Mouse (Mus musculus) frontal cortex, postnatal 14 days (tissue): Measurements from ENCODE around the gene Ccdc141.
A peak's percentile ranks its signal among the peaks of the same experiment; 100 is the strongest.
"Not testable (repeated sequence)": the region's sequence is repeated elsewhere in the genome, so short reads cannot be mapped to it uniquely, and the experiment has no call there.

Experiments used
- DNase-seq, 2 experiments: peaks; one replicate each; pipeline ENCODE4 v3.0.0; 2022; ENCODE audit warnings: low spot score in 2 of 2

Gene Ccdc141

DNA sequence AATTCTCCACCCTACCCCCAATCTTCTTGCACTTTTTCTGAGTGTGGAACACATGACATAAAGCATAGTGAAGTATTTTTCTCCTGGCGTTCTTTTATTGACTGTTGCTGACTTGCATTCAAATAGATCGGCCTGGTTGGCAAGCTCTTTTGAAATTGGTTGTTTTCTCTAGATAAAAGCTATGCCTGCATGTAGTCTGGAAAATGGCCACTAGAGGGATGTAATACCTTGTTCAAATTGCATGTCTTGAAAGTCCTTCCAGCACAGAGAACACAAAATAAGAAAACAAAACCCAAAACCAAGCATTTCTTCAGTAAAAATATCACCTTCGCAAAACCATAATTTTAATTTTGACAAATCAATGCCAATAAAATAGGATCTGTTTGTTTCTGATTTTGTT is 108.6 kb downstream of the Ccdc141 start:
- DNase-seq: no peak

DNA sequence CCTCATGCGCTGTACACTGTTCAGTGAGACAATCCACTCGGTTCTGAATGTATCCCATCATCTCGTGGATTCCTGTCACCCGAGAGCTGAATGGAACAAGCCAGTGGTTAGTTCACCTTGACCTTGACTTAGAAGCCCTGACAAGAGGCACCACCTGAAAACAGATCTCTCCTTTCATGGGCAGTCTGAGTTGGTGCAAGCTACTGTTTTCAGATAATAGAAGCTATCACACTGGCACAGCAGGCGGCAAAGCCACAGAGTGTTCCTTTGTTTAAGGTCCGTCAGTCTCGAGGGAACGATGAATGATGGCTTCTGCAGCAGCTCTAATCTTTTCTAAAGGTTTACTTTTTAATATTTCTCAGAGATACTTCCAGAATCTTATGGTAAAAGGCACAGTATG is 110.8 kb downstream of the Ccdc141 start:
- no peak for DNase-seq

DNA sequence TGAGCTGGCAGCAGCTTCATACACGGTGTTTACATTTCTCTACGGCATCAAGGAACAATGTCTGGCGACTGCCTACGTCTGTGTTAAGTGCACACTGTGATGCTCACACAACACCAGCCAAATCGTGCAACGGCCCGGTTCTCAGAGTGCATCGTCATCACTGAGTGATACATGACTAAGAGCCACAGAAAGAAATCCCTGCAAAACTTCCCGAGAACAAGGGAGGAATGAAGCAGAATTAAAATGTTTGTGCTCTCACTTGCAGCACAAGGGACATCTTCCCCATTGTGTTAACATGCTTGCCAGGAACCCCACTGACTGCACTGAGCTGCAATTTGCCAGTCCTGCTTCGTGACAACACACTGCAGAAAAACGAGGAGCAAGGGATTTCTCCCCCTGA is 114.1 kb downstream of the Ccdc141 start:
- DNase-seq: peak in 1 of 2 experiments; percentile 10

DNA sequence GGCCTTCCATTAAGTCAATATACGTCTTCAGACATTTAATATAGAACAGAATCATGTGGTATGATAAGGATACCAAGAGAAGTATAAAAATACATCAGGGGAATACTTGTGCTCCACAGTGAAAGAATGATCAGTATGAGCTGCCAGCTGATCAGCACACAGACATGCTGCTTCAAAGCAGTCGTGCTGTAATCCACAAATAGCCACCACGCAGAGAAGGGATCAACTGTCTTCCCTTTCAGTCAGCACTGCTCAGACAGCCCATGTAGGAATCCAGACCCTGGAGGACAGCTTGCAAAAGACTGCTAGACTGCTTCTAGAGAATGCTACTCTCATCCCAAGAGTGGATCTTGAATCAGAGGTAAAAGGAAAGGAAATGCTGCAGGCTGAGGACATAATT is 127.5 kb downstream of the Ccdc141 start:
- no peak for DNase-seq

DNA sequence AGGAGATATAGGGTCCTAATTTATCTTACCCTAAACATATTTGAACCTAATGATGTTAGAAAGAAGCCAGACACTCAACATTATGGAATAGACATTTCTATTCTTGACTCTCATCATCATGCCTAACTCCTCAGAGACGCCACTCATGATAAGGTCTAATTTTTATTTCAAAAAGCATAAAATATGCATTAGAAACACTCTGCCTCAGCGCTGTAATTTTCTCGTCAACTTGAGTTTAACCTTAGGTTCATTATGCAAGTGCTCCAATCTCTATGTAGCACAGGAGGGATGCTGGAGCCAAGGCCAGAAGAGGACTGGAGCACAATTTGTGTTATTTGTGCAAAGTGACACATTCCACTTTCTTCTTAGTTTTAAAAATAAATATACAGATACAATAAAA is 130.8 kb downstream of the Ccdc141 start:
- no peak for DNase-seq

DNA sequence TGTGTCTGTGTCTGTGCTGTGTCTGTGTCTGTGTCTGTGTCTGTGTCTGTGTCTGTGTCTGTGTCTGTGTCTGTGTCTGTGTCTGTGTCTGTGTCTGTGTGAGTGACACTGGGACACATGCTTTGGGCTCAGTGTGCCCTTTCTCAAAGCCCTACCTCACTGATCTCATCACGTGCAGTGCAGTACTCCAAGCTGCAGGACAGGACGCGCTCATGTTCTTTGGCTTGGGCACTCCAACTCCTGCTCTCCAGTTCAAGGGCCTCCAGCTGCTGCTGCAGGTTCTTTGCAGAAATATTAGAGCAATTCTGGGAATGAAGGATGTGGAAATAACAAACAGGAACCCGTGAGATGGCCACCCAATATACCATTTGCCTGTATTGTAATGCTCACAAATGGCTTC is 131.2 kb downstream of the Ccdc141 start:
- DNase-seq: no peak

DNA sequence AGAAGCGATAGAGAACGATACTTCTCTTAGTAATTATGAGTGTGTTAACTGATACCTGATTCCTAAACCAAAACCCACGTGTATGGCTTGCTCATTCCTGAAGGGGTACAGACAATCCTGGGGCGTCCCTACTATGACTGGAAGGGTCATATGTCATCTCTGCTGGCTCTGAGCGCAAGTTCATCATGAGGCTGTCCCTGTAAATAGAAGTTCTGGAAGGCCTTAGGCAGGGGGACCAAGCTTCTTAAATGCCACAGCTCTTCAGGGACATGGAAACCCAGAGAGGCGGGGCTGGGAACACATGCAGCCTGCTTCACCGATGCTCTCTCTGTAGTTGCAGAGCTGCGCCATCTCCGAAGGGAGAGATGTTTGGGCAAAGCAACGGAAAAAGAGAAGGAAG is 133.2 kb downstream of the Ccdc141 start:
- no peak for DNase-seq

DNA sequence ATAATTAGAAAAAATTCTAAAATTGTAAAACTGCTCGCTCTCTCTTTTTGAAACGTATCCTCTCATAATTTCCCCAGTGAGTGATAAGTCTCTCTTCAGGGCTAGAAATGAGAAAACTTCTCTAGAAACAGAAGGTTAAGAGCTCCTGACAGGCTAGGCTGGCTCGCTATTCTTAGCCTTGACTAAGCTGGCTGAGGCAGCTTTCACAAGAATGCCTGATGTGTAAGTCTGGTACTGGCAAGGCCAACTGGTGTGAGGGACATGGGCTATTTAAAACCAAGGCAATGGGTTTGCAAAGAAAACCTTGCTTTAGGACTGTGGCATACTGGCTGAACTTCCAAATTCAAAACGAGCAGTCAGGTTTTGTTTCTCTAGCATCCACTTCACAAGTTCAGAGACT is 136.3 kb downstream of the Ccdc141 start:
- DNase-seq: no peak

DNA sequence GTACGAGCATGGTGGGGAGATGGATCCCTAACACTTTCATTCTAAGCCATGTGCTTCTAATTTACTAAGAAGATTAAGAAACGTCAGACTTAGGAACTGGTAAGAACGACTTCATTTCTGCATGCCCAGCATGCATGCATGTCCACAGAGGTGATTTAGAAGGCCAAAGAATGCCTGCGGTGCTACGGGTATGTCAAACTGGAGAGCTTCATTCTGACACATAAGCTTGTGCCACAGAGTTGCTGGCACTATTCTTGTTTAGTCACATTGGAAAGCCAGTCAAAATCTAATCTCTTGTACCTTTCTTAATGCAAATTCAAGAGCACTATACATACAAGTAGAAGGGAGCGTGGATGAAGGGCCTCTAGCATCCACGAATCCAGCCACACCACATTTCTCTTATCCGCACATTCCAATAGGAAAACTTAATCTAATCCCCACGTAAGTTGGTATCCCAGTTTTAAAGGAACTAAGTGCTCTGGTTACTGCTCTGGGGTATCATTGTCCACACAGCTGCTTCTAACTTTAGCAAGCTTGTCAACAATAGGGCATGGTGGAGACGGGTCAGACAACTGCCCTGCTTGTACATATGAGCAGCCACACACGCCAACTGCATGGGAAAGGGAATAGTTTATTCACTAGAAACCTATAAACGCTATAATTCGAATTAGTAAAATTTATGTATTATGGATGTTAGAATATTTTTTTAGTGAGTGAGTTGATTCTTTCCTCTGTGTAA is 136.9 kb downstream of the Ccdc141 start:
- DNase-seq: no peak

DNA sequence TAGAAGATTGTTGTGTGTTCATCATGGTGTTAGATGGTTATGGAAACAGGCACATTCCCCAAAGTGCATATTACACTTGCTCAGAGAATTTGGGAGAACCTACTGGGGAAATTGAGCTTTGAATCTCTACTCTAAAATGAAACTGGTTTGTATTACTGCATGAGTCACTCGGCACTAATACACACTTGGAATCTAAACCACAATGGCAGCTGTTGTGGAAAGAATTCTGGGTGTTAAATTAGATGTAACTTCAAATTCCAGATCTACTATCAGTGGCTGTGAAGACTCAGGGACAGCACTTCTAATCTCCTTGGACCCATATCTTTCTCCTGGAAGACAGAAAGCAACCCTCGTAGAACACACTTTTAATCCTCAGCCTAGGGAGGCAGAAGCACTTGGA is 149.8 kb downstream of the Ccdc141 start:
- DNase-seq: no peak

DNA sequence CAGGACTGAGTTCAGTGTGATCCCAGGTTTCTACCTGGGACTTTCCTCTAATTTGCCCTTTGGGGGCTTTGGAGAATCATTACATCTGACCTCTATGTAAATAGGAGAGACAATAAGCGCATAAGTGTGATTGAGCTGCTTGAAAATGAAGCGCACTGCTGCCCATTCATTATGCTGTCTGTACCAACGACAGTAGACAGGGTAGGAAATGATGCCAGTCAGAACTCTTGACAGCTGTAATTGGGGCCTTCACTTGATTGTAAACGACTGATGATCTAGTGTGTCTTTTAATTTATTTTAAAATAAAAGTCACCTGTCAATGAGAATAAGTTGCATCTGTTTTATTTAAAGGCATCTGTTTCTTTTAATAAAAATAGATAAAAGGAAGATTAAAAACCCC is 152.7 kb downstream of the Ccdc141 start:
- DNase-seq: no peak

DNA sequence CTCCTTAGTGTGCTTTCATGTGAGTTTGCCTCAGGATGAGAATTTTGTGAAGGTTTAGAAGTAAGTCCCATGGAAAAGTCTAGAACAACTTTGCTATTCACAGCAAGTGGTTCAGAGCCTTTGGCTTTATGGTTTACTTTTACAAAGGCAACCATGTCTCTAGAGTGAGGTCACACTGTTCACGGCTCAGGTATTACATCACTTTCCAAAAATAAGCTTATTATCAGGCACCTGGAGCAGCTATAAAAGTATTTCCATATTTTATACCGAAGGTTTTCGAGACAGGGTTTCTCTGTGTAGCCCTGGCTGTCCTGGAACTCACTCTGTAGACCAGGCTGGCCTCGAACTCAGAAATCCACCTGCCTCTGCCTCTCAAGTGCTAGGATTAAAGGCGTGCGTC is 157.0 kb downstream of the Ccdc141 start:
- DNase-seq: not testable (repeated sequence)

DNA sequence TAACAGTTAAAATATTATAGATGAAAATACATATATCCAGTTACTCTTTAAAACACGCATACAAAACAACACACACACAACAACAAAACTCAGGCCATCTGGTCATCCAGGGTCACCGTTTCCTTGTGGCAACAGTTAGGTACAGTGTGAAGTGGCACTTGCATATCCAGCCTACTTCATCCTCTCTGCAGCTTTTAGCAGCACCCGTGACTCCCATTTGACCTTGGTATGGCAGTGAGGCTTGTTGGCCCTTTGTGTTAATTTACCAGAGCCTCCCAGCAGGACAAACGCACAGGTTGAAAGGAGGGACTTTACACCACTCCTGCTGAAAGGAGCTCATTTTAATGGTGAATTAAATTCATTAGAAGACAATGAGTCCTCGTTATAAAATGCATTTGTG is 158.5 kb downstream of the Ccdc141 start:
- no peak for DNase-seq

DNA sequence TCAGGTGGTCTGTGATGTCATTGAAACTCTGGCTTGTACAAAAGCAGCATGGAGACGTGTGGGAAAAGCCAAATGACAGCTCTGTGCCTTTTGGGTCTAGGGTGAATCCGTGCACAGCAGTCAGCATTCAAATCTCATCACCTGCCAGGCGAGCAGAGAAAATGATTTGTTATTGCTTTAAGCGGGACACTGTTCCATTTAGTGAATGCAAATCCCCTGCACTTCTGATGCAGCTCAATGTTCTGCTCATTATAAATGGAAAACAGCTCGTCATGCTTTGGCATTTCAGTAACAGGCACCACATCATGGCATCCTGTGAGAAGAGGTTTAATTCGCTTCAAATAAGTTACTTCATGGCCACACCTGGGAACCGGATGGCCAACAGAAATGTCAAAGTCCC is 163.4 kb downstream of the Ccdc141 start:
- no peak for DNase-seq

DNA sequence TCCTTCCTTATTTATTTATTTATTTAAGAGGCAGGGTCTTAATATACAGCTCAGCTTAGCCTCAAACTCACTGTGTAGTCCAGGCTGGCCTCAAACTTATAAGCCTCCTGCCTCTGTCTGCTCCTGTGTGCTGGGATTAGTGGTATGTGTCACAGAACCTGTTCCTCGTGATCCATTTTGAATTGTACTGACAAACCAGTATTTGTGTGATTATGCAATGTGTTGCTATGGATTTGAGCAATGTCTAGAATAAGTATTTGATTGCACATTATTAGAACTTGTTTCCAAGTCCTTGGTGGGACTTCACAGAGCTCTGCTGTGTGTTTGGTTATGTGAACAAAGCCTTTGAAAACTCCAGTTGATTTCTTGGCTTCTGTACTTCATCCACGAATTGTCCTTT is 167.3 kb downstream of the Ccdc141 start:
- DNase-seq: no peak

DNA sequence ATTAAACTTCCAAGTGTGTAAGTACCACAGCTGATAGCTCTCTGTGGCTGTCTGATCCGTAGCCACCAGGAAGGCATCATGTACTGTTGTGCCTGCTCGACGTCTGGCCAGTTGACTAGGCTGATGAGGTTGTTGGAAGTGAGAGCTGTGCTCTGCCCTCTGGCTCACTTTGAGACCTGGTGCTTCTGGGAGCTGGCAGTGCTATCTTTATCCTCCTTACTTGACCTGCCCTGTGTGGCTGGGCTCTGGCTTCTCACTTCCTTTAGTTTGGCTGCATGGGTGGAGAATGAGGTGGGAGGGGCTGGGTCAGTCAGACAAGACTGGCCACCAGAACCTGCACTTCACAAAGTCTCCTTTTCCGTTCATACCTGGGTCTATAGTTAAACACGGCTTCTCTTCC is 172.1 kb downstream of the Ccdc141 start:
- no peak for DNase-seq

DNA sequence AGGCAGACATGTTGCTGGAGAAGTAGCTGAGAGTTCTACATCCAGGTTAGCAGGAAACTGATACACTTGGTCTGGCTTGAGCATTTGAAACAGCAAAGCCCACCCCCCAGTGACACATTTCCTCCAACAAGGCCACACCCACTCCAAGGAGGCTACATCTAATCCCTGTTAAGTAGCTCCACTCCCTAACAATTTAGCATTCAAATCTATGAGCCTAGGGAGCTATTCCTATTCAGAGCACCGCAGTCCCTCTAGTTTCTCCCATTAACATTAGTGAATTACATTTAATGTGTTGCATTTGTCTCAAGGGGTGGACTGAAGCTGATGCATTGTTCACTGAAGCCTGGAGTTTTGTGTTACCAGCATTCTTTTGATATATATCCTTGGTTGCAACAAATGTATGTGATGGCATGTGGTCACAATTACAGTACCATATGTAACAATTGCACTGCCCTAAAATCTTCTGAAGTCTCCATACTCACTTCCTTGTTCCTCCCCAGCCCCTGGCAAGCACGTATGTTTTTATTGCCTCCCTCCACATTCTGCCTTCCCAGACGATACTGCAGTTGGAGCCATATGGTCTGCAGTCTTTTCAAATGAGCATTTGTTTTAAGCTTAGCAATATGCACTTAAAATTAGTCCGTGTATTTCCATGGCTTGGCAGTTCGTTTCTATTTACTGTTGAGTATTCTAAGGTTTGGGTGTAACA is 177.8 kb downstream of the Ccdc141 start:
- peak in 1 of 2 experiments; percentile 17 for DNase-seq

DNA sequence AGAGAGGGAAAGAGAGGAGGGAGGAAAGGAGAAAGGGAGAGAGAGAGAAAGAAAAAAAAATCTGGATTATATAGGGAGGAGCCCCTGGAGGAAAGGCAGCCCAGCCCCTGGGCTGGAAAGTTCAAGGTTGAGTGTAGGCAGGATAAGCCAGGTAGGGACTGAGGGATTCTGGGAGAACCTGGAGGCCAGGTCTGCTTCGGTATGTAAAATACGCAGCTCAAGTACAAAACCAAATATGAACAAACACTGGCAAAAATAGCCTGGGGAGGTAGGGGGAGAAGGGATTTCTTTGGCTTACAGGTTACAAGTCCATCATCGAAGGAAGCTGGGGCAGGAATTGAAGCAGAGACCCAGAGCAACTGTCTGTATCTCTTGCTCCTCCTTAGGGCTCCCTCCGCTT is 183.1 kb downstream of the Ccdc141 start:
- no peak for DNase-seq

DNA sequence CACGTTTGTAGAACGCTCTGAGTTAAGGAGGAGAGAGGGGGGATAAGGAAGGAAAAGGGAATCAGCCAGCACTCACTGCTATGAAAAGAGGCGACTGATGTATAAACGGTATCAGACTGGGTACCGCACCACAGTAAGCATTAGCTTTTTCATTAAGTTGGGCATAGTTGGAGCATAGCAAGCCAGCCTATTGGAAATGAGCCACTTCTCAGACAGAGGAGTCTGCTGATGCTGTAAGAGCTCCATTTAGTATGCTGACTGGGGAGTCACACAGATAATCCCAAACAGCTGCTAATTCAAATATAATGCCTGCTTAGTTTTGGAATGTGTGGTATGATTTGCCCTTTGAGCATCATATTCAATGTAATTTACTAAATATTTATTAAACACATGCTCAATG is 186.1 kb downstream of the Ccdc141 start:
- no peak for DNase-seq

DNA sequence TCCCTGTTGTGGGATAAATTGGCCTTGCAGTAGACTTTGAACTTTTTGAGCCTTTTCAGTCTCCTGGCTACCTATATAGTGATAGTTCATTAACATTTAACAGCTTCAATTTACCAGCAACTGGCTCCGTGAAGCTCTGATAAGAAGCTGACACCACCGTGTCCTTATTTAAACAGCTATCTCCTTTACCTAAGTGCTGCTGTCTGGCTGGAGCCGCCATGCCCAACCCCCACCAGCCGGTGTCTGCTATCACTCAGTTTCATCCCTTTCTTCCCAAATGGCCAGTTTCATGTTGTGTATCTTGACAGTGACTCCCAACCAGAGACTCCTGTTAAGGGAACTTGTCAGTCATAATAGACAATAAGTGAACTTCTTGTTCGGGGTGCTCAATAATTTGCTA is 186.8 kb downstream of the Ccdc141 start:
- DNase-seq: no peak

DNA sequence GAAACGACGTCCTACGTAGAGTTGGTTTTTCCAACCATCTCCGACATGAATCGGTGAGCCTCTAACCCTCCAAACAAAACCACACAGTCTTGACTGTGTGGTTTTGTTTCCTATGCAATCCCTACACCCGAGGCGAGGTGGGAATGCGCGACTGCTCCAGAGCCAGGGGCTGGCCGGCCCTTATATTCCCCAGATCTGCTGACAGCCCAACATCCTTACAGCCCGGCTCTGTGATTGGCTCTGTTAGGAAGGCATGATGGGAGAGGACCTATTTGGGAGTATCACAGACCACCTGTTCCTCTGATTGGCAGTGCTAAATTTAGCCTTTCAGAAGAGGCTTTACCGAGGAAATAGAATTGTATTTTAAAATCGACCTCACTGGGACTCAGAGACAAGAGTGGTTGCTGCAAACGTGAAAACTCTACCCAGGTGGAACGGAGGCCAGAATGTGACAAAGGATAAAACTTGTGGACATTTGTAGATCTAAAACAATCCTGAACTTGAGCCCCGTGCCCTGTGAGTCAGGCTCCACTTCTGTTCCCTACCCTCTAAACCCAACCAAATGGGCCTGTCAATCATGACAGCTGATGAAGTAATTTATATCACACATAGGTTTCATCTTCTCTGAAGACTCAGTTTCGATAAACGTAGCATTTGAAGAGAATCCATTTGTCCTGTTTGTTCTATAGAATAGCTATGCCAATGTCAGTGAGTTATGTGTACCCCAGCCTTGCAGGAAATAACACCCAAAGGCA is 187.9 kb downstream of the Ccdc141 start, which contains the start of gene Ttn:
Gene Ttn (minus strand): TSS at position 157 of the 755 bp plus-strand sequence.
- DNase-seq: no peak

DNA sequence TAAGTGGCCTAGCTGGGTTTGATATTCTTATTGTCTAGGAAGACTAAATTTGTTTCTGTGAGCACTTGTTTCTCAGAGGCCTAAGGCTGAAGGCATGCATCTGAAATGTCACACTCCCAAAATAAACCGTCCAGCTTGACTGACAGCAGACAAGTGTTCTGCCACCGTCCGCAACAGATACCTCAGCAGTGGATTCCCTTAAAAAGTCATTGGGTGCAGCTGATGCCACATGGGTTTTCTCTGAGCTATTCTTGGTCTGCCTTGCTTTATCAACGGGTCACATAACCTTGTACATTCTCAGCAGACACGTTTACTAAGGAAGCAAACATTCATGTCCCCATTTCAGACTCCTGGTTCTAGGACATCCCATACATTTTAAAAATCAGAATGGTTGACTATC is 188.7 kb downstream of the Ccdc141 start:
- DNase-seq: no peak

DNA sequence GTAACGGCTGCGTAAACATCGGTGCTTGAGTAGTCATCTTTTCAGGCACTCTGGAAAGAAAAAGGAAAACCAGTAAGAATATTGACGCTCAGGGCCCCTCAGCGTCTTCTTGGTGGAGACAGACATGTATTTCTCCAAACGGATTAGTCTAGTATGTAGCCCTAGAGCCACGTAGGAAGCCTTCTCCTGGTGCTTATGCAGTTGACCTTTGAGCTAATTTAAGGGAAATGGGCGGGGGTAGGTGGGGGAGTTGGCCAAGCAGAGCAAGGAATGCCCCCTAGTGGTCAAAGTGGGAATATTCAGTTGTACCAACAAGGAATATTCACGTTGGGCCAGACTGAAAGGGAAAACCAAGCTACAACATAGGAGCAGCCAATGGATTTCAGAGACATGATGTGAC is 190.3 kb downstream of the Ccdc141 start:
- no peak for DNase-seq
